Mouse (Mus musculus): Measurements from ENCODE around the gene Bad. TPM values are rescaled to one million over a fixed set of nuclear protein-coding genes. Genes with fewer than 3 reads are reported as not detected.

Gene Bad
- polyA plus RNA-seq, 2 experiments, result 22.8 to 25.7 TPM

GRCm38 (mm10) chr19:6954046-6954445 is 12.4 kb downstream of the Bad start:
- DNase-seq (ENCODE audit: low read depth in 3 of 3, low spot score in 3 of 3), result no peak

GRCm38 (mm10) chr19:6955424-6955823 is 13.8 kb downstream of the Bad start:
- WGBS (ENCODE audit: insufficient replicate concordance), result 81% methylated on average over 7 of the region's 7 CpGs
- H3K4me2 ChIP-seq (ENCODE audit: low read depth), result no peak overlapping the region
- H3K4me1 ChIP-seq (replicated peaks; ENCODE audit: control insufficient read depth in 2 of 2, insufficient read depth in 2 of 2, low read length in 1 of 2), result peaks cover 9 to 13% of the 10 kb centered on the region in 2 experiments
- H3K27me3 ChIP-seq (ENCODE audit: control insufficient read depth, insufficient read depth, low read length), result no peaks in the 10 kb centered on the region
- no peak overlapping the region for H3K4me3 ChIP-seq (ENCODE audit: insufficient read depth in 1 of 2, low read depth in 2 of 2, low read length in 2 of 2)
- DNase-seq (ENCODE audit: low read depth in 3 of 3, low spot score in 3 of 3) (no peak), ATAC-seq (ENCODE audit: insufficient read depth) (no peak)
- no peak overlapping the region for H3K9ac ChIP-seq (replicated peaks)
- no peaks in the 10 kb centered on the region for H3K36me3 ChIP-seq (replicated peaks; ENCODE audit: control insufficient read depth, insufficient read depth, low read depth)
- H3K27ac ChIP-seq, result no peak overlapping the region
- no peaks in the 10 kb centered on the region for H3K9me3 ChIP-seq (ENCODE audit: control insufficient read depth, low read length)
- no peak for TF ChIP-seq EP300 (IDR thresholded peaks at IDR 0.05; ENCODE audit: low read depth)

More at GRCm38 (mm10) chr19:6954046-6954445, 12.4 kb downstream of the Bad start:
- no peak for TF ChIP-seq EP300 (IDR thresholded peaks at IDR 0.05; ENCODE audit: low read depth)
- peak; percentile 79 for TF ChIP-seq CTCF (IDR thresholded peaks at IDR 0.05; ENCODE audit: low read depth)
- no peak overlapping the region for H3K27ac ChIP-seq
- no peak overlapping the region for H3K4me3 ChIP-seq (ENCODE audit: insufficient read depth in 1 of 2, low read depth in 2 of 2, low read length in 2 of 2)
- 59% methylated on average over 9 of the region's 9 CpGs for WGBS (ENCODE audit: insufficient replicate concordance)
- H3K36me3 ChIP-seq (replicated peaks; ENCODE audit: control insufficient read depth, insufficient read depth, low read depth), result no peaks in the 10 kb centered on the region
- H3K9ac ChIP-seq (replicated peaks), result no peak overlapping the region
- H3K9me3 ChIP-seq (ENCODE audit: control insufficient read depth, low read length), result no peaks in the 10 kb centered on the region
- H3K4me1 ChIP-seq (replicated peaks; ENCODE audit: control insufficient read depth in 2 of 2, insufficient read depth in 2 of 2, low read length in 1 of 2), result peaks cover 13 to 19% of the 10 kb centered on the region in 2 experiments
- no peak for ATAC-seq (ENCODE audit: insufficient read depth)
- no peak overlapping the region for H3K4me2 ChIP-seq (ENCODE audit: low read depth)
- no peaks in the 10 kb centered on the region for H3K27me3 ChIP-seq (ENCODE audit: control insufficient read depth, insufficient read depth, low read length)

- no peak for ATAC-seq (ENCODE audit: insufficient read depth)
- Histone ChIP-seq H3K36me3 (replicated peaks; ENCODE audit: control insufficient read depth, insufficient read depth, low read depth) (no peaks in the 10 kb centered on the region), H3K9me3 (ENCODE audit: control insufficient read depth, low read length) (no peaks in the 10 kb centered on the region), H3K9ac (replicated peaks) (no peak overlapping the region), H3K4me1 (replicated peaks; ENCODE audit: control insufficient read depth in 2 of 2, insufficient read depth in 2 of 2, low read length in 1 of 2) (peaks cover 8 to 9% of the 10 kb centered on the region in 2 experiments), H3K4me3 (ENCODE audit: insufficient read depth in 1 of 2, low read depth in 2 of 2, low read length in 2 of 2) (no peak overlapping the region), H3K27ac (no peak overlapping the region), H3K4me2 (ENCODE audit: low read depth) (no peak overlapping the region), H3K27me3 (ENCODE audit: control insufficient read depth, insufficient read depth, low read length) (no peaks in the 10 kb centered on the region)
- TF ChIP-seq CTCF (IDR thresholded peaks at IDR 0.05; ENCODE audit: low read depth), result no peak
- TF ChIP-seq EP300 (IDR thresholded peaks at IDR 0.05; ENCODE audit: low read depth), result no peak
- WGBS (ENCODE audit: insufficient replicate concordance), result 67% methylated on average over 10 of the region's 10 CpGs
- no peak for DNase-seq (ENCODE audit: low read depth in 3 of 3, low spot score in 3 of 3)
Observed at GRCm38 (mm10) chr19:6956461-6956860, 14.8 kb downstream of the Bad start.

- Histone ChIP-seq H3K36me3 (replicated peaks; ENCODE audit: control insufficient read depth, insufficient read depth, low read depth) (no peaks in the 10 kb centered on the region), H3K4me3 (ENCODE audit: insufficient read depth in 1 of 2, low read depth in 2 of 2, low read length in 2 of 2) (peak overlapping the region; percentile 53 to 66), H3K27me3 (ENCODE audit: control insufficient read depth, insufficient read depth, low read length) (peaks cover 3% of the 10 kb centered on the region; the same call in 1 of the 2 replicates), H3K9me3 (ENCODE audit: control insufficient read depth, low read length) (no peaks in the 10 kb centered on the region), H3K27ac (no peak overlapping the region), H3K4me1 (replicated peaks; ENCODE audit: control insufficient read depth in 2 of 2, insufficient read depth in 2 of 2, low read length in 1 of 2) (peaks cover 19 to 20% of the 10 kb centered on the region in 2 experiments), H3K4me2 (ENCODE audit: low read depth) (peak overlapping the region; percentile 91), H3K9ac (replicated peaks) (no peak overlapping the region)
- ATAC-seq (ENCODE audit: insufficient read depth) (no peak), DNase-seq (ENCODE audit: low read depth in 3 of 3, low spot score in 3 of 3) (no peak)
- TF ChIP-seq CTCF (IDR thresholded peaks at IDR 0.05; ENCODE audit: low read depth), result no peak
- TF ChIP-seq EP300 (IDR thresholded peaks at IDR 0.05; ENCODE audit: low read depth), result no peak
- 10% methylated on average over 15 of the region's 15 CpGs for WGBS (ENCODE audit: insufficient replicate concordance)
Observed at GRCm38 (mm10) chr19:6968491-6969271, 27.0 kb downstream of the Bad start.

GRCm38 (mm10) chr19:6969291-6969664 is 27.6 kb downstream of the Bad start:
- TF ChIP-seq EP300 (IDR thresholded peaks at IDR 0.05; ENCODE audit: low read depth) (no peak), CTCF (IDR thresholded peaks at IDR 0.05; ENCODE audit: low read depth) (no peak)
- ATAC-seq (ENCODE audit: insufficient read depth) (no peak), DNase-seq (ENCODE audit: low read depth in 3 of 3, low spot score in 3 of 3) (no peak)
- peak overlapping the region; percentile 64 for H3K9ac ChIP-seq (replicated peaks)
- peaks cover 3% of the 10 kb centered on the region; the same call in 1 of the 2 replicates for H3K27me3 ChIP-seq (ENCODE audit: control insufficient read depth, insufficient read depth, low read length)
- no peaks in the 10 kb centered on the region for H3K36me3 ChIP-seq (replicated peaks; ENCODE audit: control insufficient read depth, insufficient read depth, low read depth)
- under 1% methylated on average over 20 of the region's 20 CpGs for WGBS (ENCODE audit: insufficient replicate concordance)
- H3K4me3 ChIP-seq (ENCODE audit: insufficient read depth in 1 of 2, low read depth in 2 of 2, low read length in 2 of 2), result peak overlapping the region; percentile 53 to 66
- no peaks in the 10 kb centered on the region for H3K9me3 ChIP-seq (ENCODE audit: control insufficient read depth, low read length)
- peaks cover 24% of the 10 kb centered on the region in 2 experiments for H3K4me1 ChIP-seq (replicated peaks; ENCODE audit: control insufficient read depth in 2 of 2, insufficient read depth in 2 of 2, low read length in 1 of 2)
- no peak overlapping the region for H3K27ac ChIP-seq
- H3K4me2 ChIP-seq (ENCODE audit: low read depth), result peak overlapping the region; percentile 91

Data from liver, embryonic 14.5 days (tissue).